Mouse (Mus musculus) embryonic facial prominence, embryonic 12.5 days (tissue): ENCODE measurements around the gene Zbed4. TPM values are rescaled to one million over a fixed set of nuclear protein-coding genes. Genes with fewer than 3 reads are reported as not detected.
"Not testable (repeated sequence)": the region's sequence is repeated elsewhere in the genome, so short reads cannot be mapped to it uniquely, and the experiment has no call there.

Experiments
- ATAC-seq: fragments of 200-750 bp; cut with Nextera tagmentation; 2 replicates; pipeline ENCODE4 v1.8.0; 2017; ENCODE audit not compliant: insufficient number of reproducible peaks, insufficient read depth, low FRiP score, low TSS enrichment
- H3K27ac ChIP-seq: fragments of 300-500 bp; sonication (generic); 2 replicates; pipeline ENCODE4 v1.5.1; 2016; ENCODE audit warnings: mild to moderate bottlenecking
- H3K27me3 ChIP-seq: fragments of 300-500 bp; sonication (generic); 2 replicates; pipeline ENCODE4 v1.6.1; 2016; ENCODE audit warnings: mild to moderate bottlenecking, moderate library complexity
- H3K36me3 ChIP-seq: fragments of 300-500 bp; sonication (generic); 2 replicates; pipeline ENCODE4 v1.6.1; 2016; ENCODE audit warnings: mild to moderate bottlenecking
- H3K4me1 ChIP-seq: fragments of 300-500 bp; sonication (generic); 2 replicates; pipeline ENCODE4 v1.6.1; 2016
- H3K4me2 ChIP-seq: fragments of 300-500 bp; sonication (generic); replicated peaks from 2 replicates; pipeline ENCODE4 v1.6.1; 2016; ENCODE audit warnings: mild to moderate bottlenecking, moderate library complexity
- H3K4me3 ChIP-seq: fragments of 300-500 bp; sonication (generic); 2 replicates; pipeline ENCODE4 v1.5.1; 2016; ENCODE audit warnings: mild to moderate bottlenecking
- H3K9ac ChIP-seq: fragments of 300-500 bp; sonication (generic); 2 replicates; pipeline ENCODE4 v1.6.1; 2016; ENCODE audit warnings: mild to moderate bottlenecking, moderate library complexity
- H3K9me3 ChIP-seq: fragments of 300-500 bp; sonication (generic); 2 replicates; pipeline ENCODE4 v1.6.1; 2016; ENCODE audit warnings: mild to moderate bottlenecking, moderate library complexity
- WGBS: fragments of 180-500 bp; shearing (Covaris S2); methylation state at CpG from one replicate; pipeline ENCODE4 v1.1.7; 2016; 5-methylcytosine and 5-hydroxymethylcytosine counted together
- polyA plus RNA-seq: library from polyadenylated mRNA; unstranded; fragments of >200 nt; fragmentation: Nextera tagmentation; extraction: Ambion mirVana; gene quantifications from 2 replicates; pipeline ENCODE4 v1.2.1, GENCODE M21; 2016

Zbed4 gene
- polyA plus RNA-seq, 1 experiment from 2014 or later, result 24.5 TPM

DNA sequence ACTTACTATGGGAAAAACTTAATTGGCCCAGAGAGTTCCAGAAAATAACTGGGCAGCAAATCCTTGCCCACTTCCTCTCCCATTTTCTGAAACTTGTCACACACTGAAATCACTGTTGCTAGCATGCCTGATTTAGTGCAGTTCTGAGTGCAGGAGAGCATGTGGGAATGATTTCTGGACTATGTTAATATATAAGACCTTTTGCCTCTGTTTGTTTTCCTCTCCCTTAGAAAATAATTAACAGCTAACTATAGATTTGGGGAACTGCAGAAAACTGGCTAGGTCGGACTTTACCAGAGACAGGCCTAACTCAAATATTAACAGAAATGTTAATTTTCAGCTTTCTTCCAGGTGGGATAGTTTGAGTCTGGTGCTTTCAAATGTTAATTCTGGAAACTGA lies 17.1 kb downstream of the Zbed4 start:
- no peak overlapping the region for H3K9ac ChIP-seq
- 63% methylated on average over 1 of the region's 1 CpGs for whole genome bisulfite sequencing
- H3K27ac ChIP-seq, result no peak overlapping the region
- no peak overlapping the region for H3K4me2 ChIP-seq
- H3K36me3 ChIP-seq, result peaks cover 40% of the 10 kb centered on the region
- no peak overlapping the region for H3K4me3 ChIP-seq
- no peaks in the 10 kb centered on the region for H3K27me3 ChIP-seq
- ATAC-seq, result no peak
- no peaks in the 10 kb centered on the region for H3K9me3 ChIP-seq
- no peaks in the 10 kb centered on the region for H3K4me1 ChIP-seq

DNA sequence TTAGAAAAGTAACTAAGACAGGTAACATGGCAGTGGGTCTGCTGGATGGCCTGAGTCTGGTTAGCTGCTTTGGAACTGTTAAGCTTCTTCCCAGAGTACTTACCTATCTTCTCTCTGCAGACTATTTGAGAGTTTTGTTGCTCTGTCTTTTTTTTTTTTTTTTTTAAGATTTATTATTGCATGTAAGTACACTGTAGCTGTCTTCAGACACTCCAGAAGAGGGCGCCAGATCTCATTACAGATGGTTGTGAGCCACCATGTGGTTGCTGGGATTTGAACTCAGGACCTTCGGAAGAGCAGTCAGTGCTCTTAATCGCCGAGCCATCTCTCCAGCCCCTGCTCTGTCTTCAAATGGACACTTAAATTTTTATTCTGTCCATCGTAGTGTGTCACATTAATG lies 23.2 kb downstream of the Zbed4 start:
- H3K4me1 ChIP-seq, H3K4me3 ChIP-seq, H3K4me2 ChIP-seq, H3K9ac ChIP-seq, H3K27me3 ChIP-seq, H3K27ac ChIP-seq, H3K9me3 ChIP-seq, ATAC-seq: not testable (repeated sequence)
- 88% methylated on average over 5 of the region's 5 CpGs for WGBS
- H3K36me3 ChIP-seq, result peaks cover 22% of the 10 kb centered on the region

DNA sequence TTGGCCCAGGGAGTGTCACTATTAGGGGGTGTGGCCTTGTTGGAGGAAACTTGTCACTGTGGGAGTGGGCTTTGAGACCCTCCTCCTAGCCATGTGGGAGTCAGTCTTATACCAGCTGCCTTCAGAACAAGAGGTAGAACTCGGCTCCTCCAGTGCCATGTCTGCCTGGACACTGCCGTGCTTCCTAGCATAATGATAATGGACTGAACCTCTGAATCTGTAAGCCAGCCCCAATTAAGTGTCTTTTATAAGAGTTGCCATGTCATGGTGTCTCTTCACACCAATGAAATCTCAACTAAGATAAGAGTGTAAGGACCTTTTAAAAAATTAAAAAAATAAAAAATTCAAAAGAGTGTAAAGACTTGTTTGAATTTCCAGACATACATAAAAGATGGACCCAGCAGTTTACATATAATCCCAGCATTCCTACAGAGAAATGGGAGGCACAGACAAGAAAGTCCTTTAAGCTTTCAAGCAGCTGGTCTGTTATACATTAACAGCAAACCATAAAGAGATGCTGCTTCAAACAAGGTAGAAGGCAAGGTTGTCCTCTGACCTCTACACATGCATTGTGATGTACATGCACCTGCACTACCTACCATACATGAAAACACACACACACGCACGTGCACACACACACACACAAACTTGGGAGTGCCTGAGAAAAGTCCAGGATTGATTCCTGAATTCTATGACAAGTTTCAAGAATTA lies 40.8 kb downstream of the Zbed4 start:
- Histone ChIP-seq H3K4me1 (no peaks in the 10 kb centered on the region), H3K4me3 (no peak overlapping the region), H3K36me3 (peaks cover 4% of the 10 kb centered on the region), H3K27ac (no peak overlapping the region), H3K27me3 (no peaks in the 10 kb centered on the region), H3K9me3 (no peaks in the 10 kb centered on the region), H3K9ac (no peak overlapping the region), H3K4me2 (no peak overlapping the region)
- WGBS, result 85% methylated on average over 4 of the region's 4 CpGs
- ATAC-seq, result no peak

DNA sequence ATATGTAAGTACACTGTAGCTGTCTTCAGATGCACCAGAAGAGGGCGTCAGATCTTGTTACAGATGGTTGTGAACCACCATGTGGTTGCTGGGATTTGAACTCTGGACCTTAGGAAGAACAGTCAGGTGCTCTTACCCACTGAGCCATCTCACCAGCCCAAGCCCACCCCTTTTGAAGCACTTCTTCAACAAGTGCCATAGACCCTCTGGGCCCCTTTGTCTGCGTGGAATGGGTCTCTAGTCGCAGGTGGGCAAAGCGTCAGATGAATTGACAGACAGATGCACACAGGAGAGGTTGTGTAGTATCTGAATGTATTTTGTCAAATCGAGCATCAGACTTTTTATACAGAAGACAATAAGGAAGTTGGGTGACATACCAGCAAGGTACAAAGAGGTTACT lies 43.3 kb downstream of the Zbed4 start:
- not testable (repeated sequence) for H3K36me3 ChIP-seq, H3K4me2 ChIP-seq, H3K9me3 ChIP-seq, H3K27ac ChIP-seq, H3K9ac ChIP-seq, H3K4me3 ChIP-seq, ATAC-seq, H3K27me3 ChIP-seq, H3K4me1 ChIP-seq
- WGBS, result 79% methylated on average over 5 of the region's 5 CpGs

DNA sequence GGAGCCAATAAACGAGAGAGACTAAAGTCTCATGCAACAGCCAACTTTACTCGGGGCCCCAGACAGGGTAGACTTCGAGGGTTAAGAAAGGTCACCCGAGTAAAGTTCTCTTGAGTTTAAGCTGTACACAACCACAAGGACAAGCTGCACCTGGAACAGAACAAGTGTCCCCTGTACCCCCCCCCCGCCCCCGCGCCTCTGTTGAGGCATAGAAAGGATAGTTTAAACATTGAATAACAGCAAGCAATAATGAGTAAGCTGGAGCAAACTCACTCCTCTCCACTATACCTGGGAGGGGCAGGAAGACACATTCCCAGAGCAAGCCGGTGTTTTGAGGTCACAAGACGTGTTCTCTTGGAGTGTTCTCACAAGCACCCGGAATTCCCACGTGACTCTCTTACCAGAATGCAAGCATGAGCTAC lies 48.5 kb downstream of the Zbed4 start:
- WGBS, result 85% methylated on average over 11 of the region's 11 CpGs
- ATAC-seq, result no peak
- Histone ChIP-seq H3K36me3 (peaks cover 14% of the 10 kb centered on the region), H3K27ac (no peak overlapping the region), H3K9me3 (no peaks in the 10 kb centered on the region), H3K4me2 (no peak overlapping the region), H3K4me3 (no peak overlapping the region), H3K9ac (no peak overlapping the region), H3K27me3 (no peaks in the 10 kb centered on the region), H3K4me1 (no peaks in the 10 kb centered on the region)

DNA sequence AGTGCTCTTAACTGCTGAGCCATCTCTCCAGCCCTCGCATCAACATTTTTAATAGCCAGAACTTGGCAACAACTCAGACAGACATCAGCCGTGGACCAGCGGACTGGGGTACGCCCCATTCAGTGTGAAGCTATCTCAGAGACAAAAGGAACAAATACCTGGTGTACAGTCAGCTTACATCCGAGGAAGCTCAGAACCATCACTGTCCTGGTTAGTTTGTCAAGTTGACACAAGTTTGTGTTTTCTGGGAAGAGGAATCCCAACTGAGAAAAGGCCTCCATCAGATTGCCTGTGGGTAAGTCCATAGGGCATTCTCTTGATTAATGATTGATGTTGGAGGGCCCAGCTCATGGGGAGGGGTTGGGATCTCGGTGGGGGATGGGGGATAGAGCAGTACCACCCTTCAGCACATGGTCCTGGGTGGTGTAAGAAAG lies 49.5 kb downstream of the Zbed4 start:
- WGBS, result 80% methylated on average over 6 of the region's 6 CpGs
- Histone ChIP-seq H3K27ac (no peak overlapping the region), H3K9ac (no peak overlapping the region), H3K9me3 (no peaks in the 10 kb centered on the region), H3K4me1 (no peaks in the 10 kb centered on the region), H3K4me3 (no peak overlapping the region), H3K27me3 (no peaks in the 10 kb centered on the region), H3K36me3 (peaks cover 24% of the 10 kb centered on the region), H3K4me2 (no peak overlapping the region)
- no peak for ATAC-seq

DNA sequence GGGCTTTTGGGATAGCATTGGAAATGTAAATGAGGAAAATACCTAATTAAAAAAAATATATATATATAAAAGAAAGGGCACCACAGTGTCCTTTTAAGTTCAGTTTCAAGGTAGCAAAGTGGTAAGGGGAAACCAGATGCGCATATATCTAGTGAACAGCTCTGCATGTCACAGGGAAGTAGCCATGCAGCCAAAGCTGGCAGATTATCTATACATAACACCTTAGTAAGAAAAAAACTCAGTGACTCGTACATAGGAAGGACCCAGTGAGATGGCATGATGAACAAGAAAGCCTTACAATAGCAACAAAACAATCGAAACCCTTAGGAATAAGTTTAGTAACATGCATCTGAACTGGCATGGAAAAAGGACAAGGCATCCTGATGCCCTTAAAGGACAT lies 50.4 kb downstream of the Zbed4 start:
- Histone ChIP-seq H3K27ac (no peak overlapping the region), H3K9ac (no peak overlapping the region), H3K4me3 (no peak overlapping the region), H3K27me3 (no peaks in the 10 kb centered on the region), H3K4me2 (no peak overlapping the region), H3K9me3 (no peaks in the 10 kb centered on the region), H3K4me1 (no peaks in the 10 kb centered on the region), H3K36me3 (peaks cover 31% of the 10 kb centered on the region)
- 90% methylated on average over 3 of the region's 3 CpGs for WGBS
- ATAC-seq, result no peak

DNA sequence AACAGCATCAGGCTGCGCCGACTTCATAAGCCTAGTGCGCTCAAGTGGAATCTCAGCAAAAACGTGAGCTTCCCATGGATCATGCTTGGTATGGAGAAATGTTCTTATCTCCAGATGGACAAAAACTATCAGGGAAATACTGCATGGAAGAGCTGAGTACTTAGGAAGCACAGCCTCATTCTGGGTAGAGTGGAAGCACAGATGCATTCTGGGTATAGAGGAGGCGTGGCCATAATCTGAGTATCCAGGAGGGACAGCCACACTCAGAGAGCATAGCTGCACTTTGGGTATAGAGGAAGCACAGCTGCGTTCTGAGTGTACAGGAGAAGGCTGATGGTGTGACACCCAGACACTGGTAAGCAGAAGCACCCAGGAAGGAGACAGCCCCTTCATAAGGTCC lies 50.9 kb downstream of the Zbed4 start:
- Histone ChIP-seq H3K4me3 (no peak overlapping the region), H3K36me3 (peaks cover 31% of the 10 kb centered on the region), H3K4me1 (no peaks in the 10 kb centered on the region), H3K4me2 (no peak overlapping the region), H3K27ac (no peak overlapping the region), H3K9me3 (no peaks in the 10 kb centered on the region), H3K27me3 (no peaks in the 10 kb centered on the region), H3K9ac (no peak overlapping the region)
- 88% methylated on average over 6 of the region's 6 CpGs for WGBS
- ATAC-seq, result no peak

DNA sequence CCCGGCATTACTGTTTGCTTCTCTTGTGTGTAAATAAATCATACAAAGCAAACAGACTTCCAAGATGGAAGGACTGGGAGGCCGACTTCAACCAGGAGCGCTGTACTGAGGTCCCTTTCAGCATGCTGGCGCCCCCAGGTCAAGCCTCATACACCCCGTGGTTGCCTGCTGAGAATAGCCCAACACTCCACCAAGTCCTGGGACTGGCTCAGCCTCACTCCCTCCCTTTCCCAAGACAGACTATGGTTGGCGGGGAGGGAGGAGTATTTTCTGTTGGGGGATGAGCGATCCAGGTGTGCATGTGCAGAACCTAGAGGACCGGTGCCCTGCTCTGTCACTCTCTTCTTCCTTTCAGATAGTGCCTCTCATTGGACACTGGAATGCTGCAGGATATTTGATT lies 56.7 kb downstream of the Zbed4 start:
- H3K9ac ChIP-seq, result no peak overlapping the region
- no peak overlapping the region for H3K4me3 ChIP-seq
- no peaks in the 10 kb centered on the region for H3K27me3 ChIP-seq
- H3K4me2 ChIP-seq, result no peak overlapping the region
- no peak for ATAC-seq
- H3K27ac ChIP-seq, result no peak overlapping the region
- WGBS, result 85% methylated on average over 8 of the region's 8 CpGs
- H3K9me3 ChIP-seq, result no peaks in the 10 kb centered on the region
- H3K4me1 ChIP-seq, result no peaks in the 10 kb centered on the region
- peaks cover 58% of the 10 kb centered on the region for H3K36me3 ChIP-seq

DNA sequence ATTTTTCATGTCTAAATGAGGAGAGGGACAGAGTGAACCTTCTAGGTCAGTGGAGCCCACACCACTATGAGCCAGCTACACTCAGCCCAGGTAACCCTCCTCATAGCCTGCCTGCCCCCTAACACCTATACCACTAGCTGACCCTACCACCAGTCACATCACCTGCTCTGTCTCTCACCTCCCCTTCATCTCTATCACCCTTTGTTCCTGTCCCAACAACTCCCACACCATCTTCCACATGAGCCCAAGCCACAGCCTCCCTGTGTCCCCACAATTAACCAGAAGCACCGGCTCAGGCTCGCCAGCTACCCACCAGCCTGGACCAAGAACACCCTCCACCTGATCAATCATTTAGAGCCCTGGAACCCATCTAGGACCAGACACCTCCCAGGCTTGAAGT lies 58.9 kb downstream of the Zbed4 start:
- WGBS, result 98% methylated on average over 2 of the region's 2 CpGs

DNA sequence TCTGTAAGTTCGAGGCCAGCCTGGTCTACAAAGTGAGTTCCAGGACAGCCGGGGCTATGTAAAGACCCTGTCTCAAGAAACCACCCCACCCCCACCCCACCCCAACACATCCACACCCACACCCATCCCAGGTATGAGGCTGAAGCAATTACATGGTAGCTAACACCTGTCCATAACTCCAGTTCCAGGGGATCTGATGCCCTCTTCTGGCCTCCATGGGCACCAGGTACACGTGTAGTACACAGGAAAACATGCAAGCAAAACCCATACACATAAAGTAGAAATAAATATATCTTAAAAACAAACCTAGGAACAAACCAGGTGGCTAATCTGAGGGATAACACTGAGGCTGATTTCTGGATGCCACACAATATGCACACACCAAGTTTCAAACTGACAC lies 61.8 kb downstream of the Zbed4 start:
- no peak overlapping the region for H3K9ac ChIP-seq
- no peak overlapping the region for H3K4me3 ChIP-seq
- H3K4me2 ChIP-seq, result no peak overlapping the region
- peaks cover 1% of the 10 kb centered on the region; the same call in 1 of the 2 replicates for H3K4me1 ChIP-seq
- H3K9me3 ChIP-seq, result no peaks in the 10 kb centered on the region
- no peaks in the 10 kb centered on the region for H3K27me3 ChIP-seq
- no peak for ATAC-seq
- peaks cover 47% of the 10 kb centered on the region for H3K36me3 ChIP-seq
- no peak overlapping the region for H3K27ac ChIP-seq
- 86% methylated on average over 3 of the region's 3 CpGs for WGBS

More for the DNA sequence above, 58.9 kb downstream of the Zbed4 start:
- H3K4me1 ChIP-seq, result no peaks in the 10 kb centered on the region
- H3K9me3 ChIP-seq, result no peaks in the 10 kb centered on the region
- ATAC-seq, result no peak
- H3K36me3 ChIP-seq, result peaks cover 53% of the 10 kb centered on the region
- H3K27me3 ChIP-seq, result no peaks in the 10 kb centered on the region
- H3K4me2 ChIP-seq, result no peak overlapping the region
- no peak overlapping the region for H3K4me3 ChIP-seq
- no peak overlapping the region for H3K9ac ChIP-seq
- H3K27ac ChIP-seq, result no peak overlapping the region

DNA sequence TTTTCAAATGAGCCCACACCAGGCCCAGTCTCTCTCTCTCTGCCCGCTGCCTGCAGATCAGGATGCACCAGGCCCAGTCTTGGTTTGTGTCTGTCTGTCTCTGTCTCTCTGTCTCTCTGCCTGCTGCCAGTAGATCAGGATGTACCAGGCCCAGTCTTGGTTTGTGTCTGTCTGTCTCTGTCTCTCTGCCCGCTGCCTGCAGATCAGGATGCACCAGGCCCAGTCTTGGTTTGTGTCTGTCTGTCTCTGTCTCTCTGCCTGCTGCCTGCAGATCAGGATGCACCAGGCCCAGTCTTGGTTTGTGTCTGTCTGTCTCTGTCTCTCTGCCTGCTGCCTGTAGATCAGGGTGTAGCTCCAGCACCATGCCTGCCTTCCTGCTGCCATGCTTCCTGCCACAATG lies 62.4 kb downstream of the Zbed4 start:
- not testable (repeated sequence) for H3K27me3 ChIP-seq, H3K4me2 ChIP-seq, H3K27ac ChIP-seq, H3K4me3 ChIP-seq, H3K9ac ChIP-seq, ATAC-seq, H3K9me3 ChIP-seq, H3K4me1 ChIP-seq
- 90% methylated on average over 2 of the region's 2 CpGs for WGBS
- H3K36me3 ChIP-seq, result peaks cover 47% of the 10 kb centered on the region
